Mouse (Mus musculus) MEL (cell line): ENCODE data around the gene Fbxo9. TPM values are rescaled to one million over a fixed set of nuclear protein-coding genes. Genes with fewer than 3 reads are reported as not detected.

ENCODE experiments used
- DNase-seq: peaks from one replicate; pipeline ENCODE4 v3.0.0; 2011; ENCODE audit warnings: low read depth, low spot score
- H3K27ac ChIP-seq: 2 replicates; pipeline ENCODE4 v1.5.1; 2012; ENCODE audit warnings: low read depth, mild to moderate bottlenecking, control low read depth, low read length, moderate library complexity; ENCODE audit not compliant: control insufficient read depth
- H3K27me3 ChIP-seq, 2 experiments: fragments of 150-350 bp in 1 of 2; sonication (generic) in 1 of 2; 2 replicates each; pipeline ENCODE4 v1.6.1; 2012; ENCODE audit warnings: low read length in 2 of 2, mild to moderate bottlenecking in 2 of 2, improper control_type of control experiment in 1 of 2, moderate library complexity in 1 of 2; ENCODE audit not compliant: insufficient read depth in 2 of 2, control insufficient read depth in 1 of 2
- H3K36me3 ChIP-seq, 2 experiments: 2 replicates each; pipeline ENCODE4 v1.6.1; 2012 to 2014; ENCODE audit warnings: low read length in 2 of 2, improper control_type of control experiment in 1 of 2, inconsistent platforms in 1 of 2, mild to moderate bottlenecking in 1 of 2; ENCODE audit not compliant: insufficient read depth in 2 of 2, control insufficient read depth in 1 of 2
- H3K4me1 ChIP-seq, 2 experiments: fragments of 150-350 bp in 1 of 2; sonication (generic) in 1 of 2; 2 replicates each; pipeline ENCODE4 v1.6.1; 2012; ENCODE audit warnings: low read length in 2 of 2, improper control_type of control experiment in 1 of 2, mild to moderate bottlenecking in 1 of 2; ENCODE audit not compliant: insufficient read depth in 2 of 2, control insufficient read depth in 1 of 2
- H3K4me3 ChIP-seq, 2 experiments: fragments of 150-350 bp in 1 of 2; sonication (generic) in 1 of 2; 2 replicates each; pipeline ENCODE4 v1.5.1; 2012; ENCODE audit warnings: low read depth in 2 of 2, low read length in 2 of 2, mild to moderate bottlenecking in 2 of 2, moderate library complexity in 2 of 2, control low read depth in 1 of 2, improper control_type of control experiment in 1 of 2; ENCODE audit not compliant: control insufficient read depth in 1 of 2, insufficient read depth in 1 of 2
- H3K79me2 ChIP-seq: 2 replicates; pipeline ENCODE4 v1.6.1; 2012; ENCODE audit warnings: mild to moderate bottlenecking, low read length, moderate library complexity; ENCODE audit not compliant: control insufficient read depth, poor library complexity, insufficient read depth
- H3K9ac ChIP-seq: 2 replicates; pipeline ENCODE4 v1.6.1; 2012; ENCODE audit warnings: low read depth, mild to moderate bottlenecking, control low read depth, low read length, moderate library complexity; ENCODE audit not compliant: control insufficient read depth, poor library complexity, severe bottlenecking
- H3K9me3 ChIP-seq: fragments of 150-350 bp; sonication (generic); replicated peaks from 2 replicates; pipeline ENCODE4 v1.6.1; 2012; ENCODE audit warnings: mild to moderate bottlenecking, low read length, improper control_type of control experiment, moderate library complexity; ENCODE audit not compliant: insufficient read depth
- BHLHE40 ChIP-seq: IDR thresholded peaks from 2 replicates; pipeline ENCODE4 v1.6.1; 2012; ENCODE audit warnings: low read depth, mild to moderate bottlenecking, inconsistent platforms, low read length, improper control_type of control experiment, borderline replicate concordance
- E2F4 ChIP-seq: IDR thresholded peaks from 2 replicates; pipeline ENCODE4 v1.6.1; 2011; ENCODE audit warnings: low read depth, low read length, improper control_type of control experiment, borderline replicate concordance
- ELF1 ChIP-seq: IDR thresholded peaks from 2 replicates; pipeline ENCODE4 v1.6.1; 2014; ENCODE audit warnings: low read depth, mild to moderate bottlenecking, inconsistent platforms, low read length, improper control_type of control experiment, moderate library complexity
- EP300 ChIP-seq, 2 experiments: IDR thresholded peaks; 2 replicates each; pipeline ENCODE4 v1.6.1; 2011; ENCODE audit warnings: improper control_type of control experiment in 2 of 2, low read length in 2 of 2, low read depth in 1 of 2, mild to moderate bottlenecking in 1 of 2
- GABPA ChIP-seq: IDR thresholded peaks from 2 replicates; pipeline ENCODE4 v1.6.1; 2012; ENCODE audit warnings: low read depth, mild to moderate bottlenecking, inconsistent platforms, low read length, improper control_type of control experiment, moderate library complexity
- GATA1 ChIP-seq: IDR thresholded peaks from 2 replicates; pipeline ENCODE4 v1.6.1; 2011; ENCODE audit warnings: low read depth, low read length, improper control_type of control experiment
- JUND ChIP-seq: IDR thresholded peaks from 2 replicates; pipeline ENCODE4 v1.6.1; 2011; ENCODE audit warnings: low read depth, mild to moderate bottlenecking, improper control_type of control experiment, low read length
- MAX ChIP-seq: IDR thresholded peaks from 2 replicates; pipeline ENCODE4 v1.6.1; 2011; ENCODE audit warnings: low read length, improper control_type of control experiment
- MEF2A ChIP-seq: IDR thresholded peaks from 2 replicates; pipeline ENCODE4 v1.6.1; 2014; ENCODE audit warnings: low read depth, mild to moderate bottlenecking, inconsistent platforms, low read length, improper control_type of control experiment; ENCODE audit not compliant: poor library complexity, insufficient replicate concordance, severe bottlenecking; ENCODE audit errors: extremely low read depth
- NELFE ChIP-seq: IDR thresholded peaks from 2 replicates; pipeline ENCODE4 v1.6.1; 2011; ENCODE audit warnings: low read depth, low read length, improper control_type of control experiment
- RAD21 ChIP-seq: IDR thresholded peaks from 2 replicates; pipeline ENCODE4 v1.6.1; 2011; ENCODE audit warnings: mild to moderate bottlenecking, low read depth, low read length, improper control_type of control experiment
- RCOR1 ChIP-seq: IDR thresholded peaks from 2 replicates; pipeline ENCODE4 v1.6.1; 2012; ENCODE audit warnings: low read depth, mild to moderate bottlenecking, inconsistent platforms, low read length, improper control_type of control experiment
- SIN3A ChIP-seq: IDR thresholded peaks from 2 replicates; pipeline ENCODE4 v1.6.1; 2012; ENCODE audit warnings: low read length, improper control_type of control experiment, inconsistent platforms
- SMC3 ChIP-seq: IDR thresholded peaks from 2 replicates; pipeline ENCODE4 v1.6.1; 2011; ENCODE audit warnings: low read depth, low read length, improper control_type of control experiment
- TBP ChIP-seq: IDR thresholded peaks from 2 replicates; pipeline ENCODE4 v1.8.0; 2011; ENCODE audit warnings: low read depth, low read length, improper control_type of control experiment
- TCF12 ChIP-seq: IDR thresholded peaks from 2 replicates; pipeline ENCODE4 v1.6.1; 2014; ENCODE audit warnings: low read depth, mild to moderate bottlenecking, inconsistent platforms, low read length, improper control_type of control experiment, moderate library complexity
- UBTF ChIP-seq: IDR thresholded peaks from 2 replicates; pipeline ENCODE4 v1.6.1; 2012; ENCODE audit warnings: low read depth, mild to moderate bottlenecking, inconsistent platforms, low read length, improper control_type of control experiment, moderate library complexity, borderline replicate concordance; ENCODE audit not compliant: insufficient read depth
- USF2 ChIP-seq, 2 experiments: IDR thresholded peaks; 2 replicates each; pipeline ENCODE4 v1.6.1; 2011 to 2012; ENCODE audit warnings: improper control_type of control experiment in 2 of 2, low read length in 2 of 2, borderline replicate concordance in 1 of 2, inconsistent platforms in 1 of 2, low read depth in 1 of 2, mild to moderate bottlenecking in 1 of 2; ENCODE audit not compliant: insufficient read depth in 1 of 2
- ZC3H11A ChIP-seq: IDR thresholded peaks from 2 replicates; pipeline ENCODE4 v1.6.1; 2012; ENCODE audit warnings: low read depth, mild to moderate bottlenecking, inconsistent platforms, low read length, improper control_type of control experiment
- ZNF384 ChIP-seq: IDR thresholded peaks from 2 replicates; pipeline ENCODE4 v1.6.1; 2012; ENCODE audit warnings: low read depth, mild to moderate bottlenecking, inconsistent platforms, low read length, improper control_type of control experiment
- polyA plus RNA-seq, 2 experiments: library from polyadenylated mRNA; stranded (reverse) in 1 of 2; unstranded in 1 of 2; fragments of >175 nt in 1 of 2; fragments of >200 nt in 1 of 2; gene quantifications; 2 replicates each; pipeline versions ENCODE4 v1.2.1 to v1.2.4; 2012; ENCODE audit warnings: low replicate concordance in 2 of 2, low read depth in 1 of 2; ENCODE audit not compliant: insufficient read length in 2 of 2, insufficient read depth in 1 of 2, missing spikeins in 1 of 2
- total RNA-seq: library from RNA; depleted of rRNA; stranded (reverse); fragments of 300-350 nt; gene quantifications from 2 replicates; pipeline ENCODE4 v1.2.3, GENCODE M21; 2012

The Fbxo9 gene
- total and polyA plus RNA-seq, 3 experiments: 47.0 to 402 (median 56.0) TPM

DNA sequence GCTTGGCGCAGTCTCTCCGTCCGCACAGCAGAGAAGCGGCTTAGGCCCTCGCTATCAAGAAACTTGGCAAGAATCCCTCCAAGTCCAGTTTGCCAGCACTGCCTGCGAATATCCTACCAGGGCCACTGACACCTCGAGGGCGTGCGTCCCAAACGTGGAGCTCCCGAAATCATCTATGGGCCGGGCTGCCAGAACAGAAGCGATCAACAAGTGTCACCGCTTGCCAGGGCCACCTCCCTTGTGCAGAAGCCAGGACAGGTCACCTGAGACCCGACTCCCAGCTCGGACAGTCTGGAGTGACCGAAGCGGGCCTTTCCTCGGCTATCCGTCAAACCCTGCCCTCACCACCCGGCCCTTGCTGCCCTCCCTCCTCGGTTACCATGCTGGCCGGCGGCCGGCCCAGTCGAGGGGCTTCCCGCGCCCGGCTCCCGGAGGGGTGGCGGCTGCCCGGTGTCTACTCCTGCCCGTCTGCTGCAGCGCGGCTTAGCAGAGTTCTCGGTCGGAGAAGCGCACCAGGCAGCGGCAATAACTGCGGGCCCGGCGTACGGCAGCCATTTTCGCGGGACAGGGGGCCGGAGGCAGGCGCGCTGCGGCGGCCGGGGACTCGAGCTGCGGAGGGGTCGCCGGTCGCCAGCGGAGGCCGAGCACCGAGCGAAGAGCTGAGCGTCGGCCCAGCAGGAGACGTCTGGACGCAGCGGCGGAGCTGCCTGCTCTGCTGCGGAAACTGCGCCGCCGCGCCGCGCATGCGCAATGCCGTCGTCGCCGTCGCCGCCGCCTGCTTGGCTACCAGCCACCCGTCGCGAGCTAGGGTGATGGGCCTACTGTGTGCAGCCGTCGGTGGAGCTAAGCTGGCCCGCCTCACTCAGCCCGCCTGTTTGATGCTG, 711 bp downstream of the Fbxo9 start (continued):
- no peak for TF ChIP-seq RAD21

- Histone ChIP-seq H3K27ac (peak overlapping the region; percentile 99), H3K4me1 (peaks cover 12 to 42% of the 10 kb centered on the region in 2 experiments), H3K36me3 (peaks cover 1 to 52% of the 10 kb centered on the region in 2 experiments; a peak in 3 of 4 replicates), H3K9me3 (no peaks in the 10 kb centered on the region), H3K9ac (peak overlapping the region; percentile 98), H3K79me2 (peaks cover 28% of the 10 kb centered on the region), H3K4me3 (peak overlapping the region; percentile 70 to 86), H3K27me3 (no peaks in the 10 kb centered on the region)
- TF ChIP-seq ZNF384 (peak; percentile 80), TBP (peak; percentile 47; the same call in 1 of the 2 replicates), GATA1 (no peak), SIN3A (peak; percentile 69; the same call in 1 of the 2 replicates)
- no peak for DNase-seq
Measured at GRCm38 (mm10) chr9:78107582-78107911, 1.3 kb downstream of the Fbxo9 start.

DNA sequence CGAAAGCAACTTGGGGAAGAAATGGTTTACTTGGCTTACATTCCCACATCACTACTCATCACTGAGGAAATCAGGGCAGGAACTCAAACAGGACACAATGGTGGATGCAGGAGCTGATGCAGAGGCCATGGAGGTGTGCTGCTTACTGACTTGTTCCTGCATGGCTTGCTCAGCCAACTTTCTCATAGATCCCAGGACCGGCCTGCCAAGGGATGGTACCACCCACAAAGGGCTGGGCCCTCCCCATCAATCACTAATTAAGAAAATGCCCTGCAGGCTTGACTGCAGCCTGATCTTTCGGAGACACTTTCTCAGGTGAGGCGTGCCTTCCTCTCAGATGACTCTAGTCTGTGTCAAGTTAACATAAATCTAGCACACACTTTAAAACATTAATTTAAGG, 2.0 kb downstream of the Fbxo9 start:
- no peak for DNase-seq
- Histone ChIP-seq H3K79me2 (peaks cover 32% of the 10 kb centered on the region), H3K4me3 (peak overlapping the region in 1 of 2 experiments; percentile 70; a peak in 3 of 4 replicates), H3K4me1 (peaks cover 14 to 39% of the 10 kb centered on the region in 2 experiments), H3K9ac (no peak overlapping the region), H3K27me3 (no peaks in the 10 kb centered on the region)
- no peak for TF ChIP-seq USF2 (IDR thresholded peaks at IDR 0.05; ENCODE audit: borderline replicate concordance in 1 of 2, insufficient read depth in 1 of 2, low read depth in 1 of 2, low read length in 2 of 2)
- TF ChIP-seq BHLHE40: no peak
- TF ChIP-seq, all 39 proteins: peak for 0
- H3K9me3 ChIP-seq: no peaks in the 10 kb centered on the region
- H3K27ac ChIP-seq: no peak overlapping the region
- peaks cover 6 to 50% of the 10 kb centered on the region in 2 experiments for H3K36me3 ChIP-seq

GRCm38 (mm10) chr9:78105501-78105932, 3.3 kb downstream of the Fbxo9 start:
- Histone ChIP-seq H3K36me3 (peaks cover 6 to 51% of the 10 kb centered on the region in 2 experiments), H3K4me1 (peaks cover 17 to 40% of the 10 kb centered on the region in 2 experiments), H3K27me3 (no peaks in the 10 kb centered on the region), H3K27ac (peak overlapping the region; percentile 80), H3K4me3 (peak overlapping the region; percentile 21 to 30; a peak in 3 of 4 replicates), H3K9ac (peak overlapping the region; percentile 38), H3K9me3 (no peaks in the 10 kb centered on the region), H3K79me2 (peaks cover 32% of the 10 kb centered on the region)
- DNase-seq: peak; percentile 85
- TF ChIP-seq GATA1 (peak; percentile 89), JUND (no peak), EP300 (IDR thresholded peaks at IDR 0.05; ENCODE audit: low read depth in 1 of 2, low read length in 2 of 2) (peak; percentile 70 to 76; a peak in 3 of 4 replicates), MAX (no peak), RCOR1 (peak; percentile 65; the same call in 1 of the 2 replicates), E2F4 (no peak), SIN3A (peak; percentile 82), TCF12 (peak; percentile 90), UBTF (no peak), BHLHE40 (0 out of 2 replicates have a peak, but pooled peaks have one; percentile 5), RAD21 (no peak), SMC3 (no peak), NELFE (no peak), TBP (no peak), ZC3H11A (no peak), GABPA (no peak), MEF2A (no peak), ELF1 (no peak)
